Mouse (Mus musculus) megakaryocyte progenitor cell, adult 5-6 weeks (primary cell): ENCODE results near the gene Sema3a. TPM values are rescaled to one million over a fixed set of nuclear protein-coding genes. Genes with fewer than 3 reads are reported as not detected.
"Not testable (repeated sequence)": the region's sequence is repeated elsewhere in the genome, so short reads cannot be mapped to it uniquely, and the experiment has no call there.

Experiments
- ATAC-seq: replicated peaks from 2 replicates; pipeline ENCODE4 v1.8.0; 2016; ENCODE audit warnings: mild to moderate bottlenecking, moderate TSS enrichment, inconsistent platforms; ENCODE audit not compliant: poor library complexity
- total RNA-seq, 2 experiments: library from RNA; stranded (forward) in 1 of 2; stranded (reverse) in 1 of 2; fragments of 157-497, 149-512 nt in 1 of 2; fragments of 200-1000 nt in 1 of 2; gene quantifications; 2 replicates each; pipeline versions ENCODE4 v1.2.3 to v1.2.4; 2015 to 2017

The Sema3a gene
- total RNA-seq, 2 experiments from 2014 or later: not detected

DNA sequence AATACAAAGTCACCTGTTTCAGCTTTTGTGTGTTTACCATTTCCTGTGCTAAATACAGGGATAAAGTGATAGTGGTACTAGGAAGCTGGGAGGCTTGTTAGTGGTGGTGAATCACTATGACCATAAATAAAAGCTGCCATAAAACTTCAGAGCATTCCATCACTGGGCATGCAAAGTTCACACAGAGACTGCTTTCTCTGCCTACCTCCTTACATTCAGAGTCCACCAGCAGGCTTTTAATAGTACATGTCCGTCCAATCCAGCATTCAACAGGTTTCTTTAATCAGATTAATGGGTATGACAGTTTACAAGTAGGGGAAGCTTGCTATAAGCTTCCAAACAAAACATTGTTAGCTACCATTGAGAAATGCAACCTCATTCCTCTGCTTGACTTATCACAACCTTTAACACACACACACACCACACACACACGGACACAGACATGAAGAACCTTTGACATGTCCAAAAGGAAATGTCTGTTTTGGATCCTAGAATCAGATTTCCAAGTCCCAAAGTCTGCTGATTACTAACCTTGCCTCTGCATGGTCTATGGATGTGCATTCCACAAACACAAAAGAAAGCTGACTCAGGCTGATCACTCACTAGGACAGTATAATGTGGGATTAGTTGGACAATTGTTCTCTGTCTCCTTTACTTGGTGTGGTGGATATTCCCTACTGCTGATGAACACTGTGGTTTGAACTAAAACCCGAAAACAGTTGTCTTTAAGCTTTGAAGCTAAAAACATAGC is 291.9 kb downstream of the Sema3a start:
- ATAC-seq: no peak

DNA sequence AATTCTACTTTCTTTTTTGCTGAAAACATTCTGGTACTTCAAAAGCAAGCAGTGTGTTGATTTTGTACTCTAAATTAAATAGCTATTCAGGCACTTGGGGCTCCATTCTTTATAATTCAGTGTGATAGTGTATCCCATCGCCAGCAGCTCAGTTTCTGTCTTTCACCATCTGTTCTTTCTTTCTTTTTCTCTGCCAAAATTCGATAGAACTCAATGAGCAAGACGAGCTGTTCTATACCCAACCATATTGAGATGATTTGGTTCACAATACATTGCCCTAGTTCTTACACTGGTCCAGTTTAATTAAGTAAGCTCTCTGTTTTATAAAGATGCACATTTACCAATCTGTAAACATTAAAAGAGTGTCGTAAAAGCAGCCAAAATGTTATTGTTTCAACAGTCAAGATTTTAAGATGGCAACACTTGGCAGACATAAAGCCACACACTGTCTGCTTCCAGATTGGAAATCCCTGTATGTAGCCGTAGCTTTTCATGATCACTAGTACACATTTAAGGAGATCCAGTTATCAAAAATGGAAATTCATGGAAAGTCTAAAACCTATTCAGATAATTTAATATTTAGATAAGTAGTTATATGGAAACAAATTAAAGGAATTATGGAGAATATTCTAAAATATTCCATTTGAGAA is 296.2 kb downstream of the Sema3a start:
- no peak for ATAC-seq

DNA sequence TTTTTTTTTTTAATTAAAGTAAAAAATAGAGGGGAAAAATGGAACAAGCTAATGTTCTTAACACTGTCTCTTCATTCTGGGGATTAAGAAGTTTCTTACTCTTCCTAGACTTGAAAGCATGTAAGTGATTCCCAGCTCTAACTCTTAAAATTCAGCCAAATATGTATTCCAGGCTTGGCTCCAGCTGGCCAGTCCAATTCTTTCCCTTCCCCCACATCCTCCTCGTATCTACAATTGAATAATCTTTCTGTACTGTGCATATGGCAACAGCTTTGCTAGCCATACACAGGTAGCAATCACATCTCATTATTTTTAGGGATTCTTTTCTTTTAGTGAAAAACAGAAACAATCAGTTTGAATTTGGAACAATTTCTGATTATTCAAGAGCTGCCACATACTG is 303.5 kb downstream of the Sema3a start:
- ATAC-seq: no peak

DNA sequence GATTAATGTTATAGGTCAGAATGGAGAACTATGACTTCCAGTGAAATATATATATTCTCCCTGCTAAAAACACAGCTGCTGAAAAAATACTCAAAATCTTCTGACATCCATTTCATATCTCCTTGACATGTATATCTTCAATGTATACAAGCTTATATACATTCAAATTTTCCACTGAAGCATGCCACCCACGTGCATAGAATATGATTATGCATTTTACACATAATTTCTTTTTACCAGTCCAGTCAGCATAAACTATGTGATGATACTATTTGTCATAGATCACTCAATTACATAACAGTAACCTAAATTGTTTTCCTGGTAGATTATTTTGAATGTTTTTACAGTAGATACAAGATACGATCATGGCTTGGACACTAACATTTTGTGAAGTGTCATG is 306.6 kb downstream of the Sema3a start:
- ATAC-seq: no peak

DNA sequence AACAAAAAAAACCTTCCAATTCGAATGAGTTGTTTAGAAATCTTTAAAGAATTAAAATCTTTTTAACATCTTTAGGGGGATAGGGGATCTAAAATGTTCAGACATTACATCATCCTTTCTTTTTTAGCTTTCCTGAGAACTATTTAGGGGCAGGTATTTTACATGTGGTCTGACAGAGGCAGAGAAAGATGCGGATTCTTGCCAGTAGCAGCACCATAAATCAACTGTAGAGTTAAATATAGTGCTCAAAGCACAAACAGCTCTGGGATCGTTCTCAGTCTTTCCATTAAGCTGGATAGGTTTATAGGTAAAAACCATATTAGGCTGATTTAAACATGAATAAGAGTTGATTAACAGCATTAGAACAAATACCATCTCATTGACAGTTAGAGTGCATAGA is 307.4 kb downstream of the Sema3a start:
- no peak for ATAC-seq

DNA sequence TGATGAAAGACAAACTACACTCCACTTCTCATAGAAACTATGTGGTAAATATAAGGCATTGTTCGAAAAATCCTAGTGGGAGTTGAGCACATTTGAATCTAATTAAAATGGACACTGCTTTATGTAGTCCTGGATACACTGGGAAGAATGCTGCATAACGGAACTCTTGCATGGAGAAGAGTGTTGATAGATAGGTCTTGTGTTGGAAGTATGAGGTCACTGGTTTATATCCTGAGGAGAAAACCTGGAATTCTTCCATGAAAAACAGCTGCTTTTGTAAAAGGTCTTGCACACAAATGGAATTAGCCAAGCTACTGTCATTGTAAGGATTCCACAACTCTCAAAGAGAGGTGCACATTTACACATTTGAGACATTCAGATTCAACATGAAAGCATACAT is 308.1 kb downstream of the Sema3a start:
- no peak for ATAC-seq

DNA sequence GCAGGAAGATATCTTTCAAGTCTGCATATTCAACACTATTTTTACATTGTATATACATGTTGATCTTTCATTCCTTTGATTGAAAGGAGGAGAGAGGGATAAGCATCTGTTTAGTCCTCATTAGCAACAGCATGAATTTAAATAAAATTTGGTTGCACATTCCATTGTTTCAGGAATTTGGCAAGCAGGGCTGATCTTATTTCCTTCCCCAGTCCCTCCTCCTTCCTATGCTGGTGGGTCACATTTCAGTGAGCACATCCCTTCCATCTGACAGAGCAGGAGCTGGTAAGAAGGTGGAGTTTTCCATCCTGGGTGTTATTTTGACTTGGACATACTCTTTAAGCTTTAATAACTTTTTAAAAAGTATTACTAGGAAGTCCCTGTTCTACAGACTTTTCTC is 315.9 kb downstream of the Sema3a start:
- ATAC-seq: no peak

DNA sequence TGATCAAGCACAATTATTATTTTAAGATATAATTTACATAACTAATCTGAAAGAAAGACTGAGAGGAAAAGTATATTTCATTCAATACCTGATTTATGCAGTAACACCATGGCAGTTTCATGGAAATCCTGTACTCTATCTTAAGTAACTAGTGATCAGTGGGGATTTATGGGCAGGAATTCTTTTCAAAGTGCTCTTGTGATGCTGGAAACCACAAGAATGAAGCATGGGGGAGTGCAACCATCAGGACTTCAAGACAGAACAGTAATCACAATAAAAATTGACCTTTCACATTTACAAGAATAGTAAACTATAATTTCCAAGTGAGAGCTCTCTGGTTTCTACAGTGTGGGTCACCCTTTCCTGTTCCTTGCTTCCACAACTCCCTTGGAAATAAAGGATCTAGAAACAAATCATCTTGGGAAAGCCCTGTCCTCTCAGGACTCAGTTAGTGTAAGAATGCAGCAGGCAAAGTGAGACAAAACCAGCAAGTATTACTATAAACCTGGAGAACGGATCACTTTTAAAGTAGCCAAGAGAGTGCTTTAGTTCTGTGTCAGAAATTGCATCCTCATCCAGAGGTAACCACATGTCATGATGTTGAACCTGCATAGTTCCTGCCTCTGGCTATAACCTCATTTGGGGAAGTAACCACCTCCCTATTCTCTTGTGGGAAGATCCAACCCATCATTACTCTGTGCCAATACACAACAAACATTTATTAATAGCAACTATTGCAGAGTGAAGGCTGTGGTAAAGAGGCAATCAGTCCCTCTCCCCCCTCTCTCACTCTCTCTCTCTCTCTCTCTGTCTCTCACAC is 335.2 kb downstream of the Sema3a start:
- ATAC-seq: peak; percentile 55; the same call in 1 of the 2 replicates

DNA sequence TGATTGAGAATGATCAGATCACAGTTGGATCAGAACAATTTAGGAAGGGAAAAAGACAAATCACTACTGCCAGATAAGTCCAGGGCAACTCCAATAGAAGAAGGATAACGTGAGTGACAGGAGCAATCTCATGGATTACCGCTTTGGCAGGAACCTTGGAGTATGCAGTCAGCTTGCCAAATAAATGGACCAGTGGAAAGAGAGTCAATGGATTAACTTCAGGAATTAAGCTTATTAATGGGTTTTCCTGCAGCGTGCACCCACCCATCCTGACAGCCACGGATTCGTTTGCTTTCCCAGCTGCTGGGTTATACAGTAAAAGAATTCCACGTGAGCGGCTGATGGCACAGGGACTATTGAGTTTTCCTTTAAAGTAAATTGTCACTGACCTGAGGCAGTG is 343.6 kb downstream of the Sema3a start:
- no peak for ATAC-seq

DNA sequence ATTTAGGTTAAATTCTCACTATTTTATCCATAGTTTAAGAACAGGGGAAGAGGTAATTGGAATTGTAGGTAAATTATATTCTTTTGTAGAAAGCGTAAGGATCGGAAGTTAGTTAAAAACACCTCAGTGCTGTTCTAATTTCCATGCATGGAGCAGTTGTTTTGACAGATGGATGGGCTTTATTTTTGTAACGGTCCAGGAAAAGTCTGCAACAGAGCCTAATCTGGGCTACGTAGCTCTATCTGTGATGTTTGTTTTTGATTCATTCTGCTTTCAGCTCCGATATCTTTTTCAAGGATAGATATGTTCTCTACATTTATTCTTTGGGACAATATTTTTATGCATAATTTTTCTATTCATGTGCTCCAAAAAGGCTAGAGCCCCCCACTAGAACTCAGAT is 344.2 kb downstream of the Sema3a start:
- ATAC-seq: no peak

DNA sequence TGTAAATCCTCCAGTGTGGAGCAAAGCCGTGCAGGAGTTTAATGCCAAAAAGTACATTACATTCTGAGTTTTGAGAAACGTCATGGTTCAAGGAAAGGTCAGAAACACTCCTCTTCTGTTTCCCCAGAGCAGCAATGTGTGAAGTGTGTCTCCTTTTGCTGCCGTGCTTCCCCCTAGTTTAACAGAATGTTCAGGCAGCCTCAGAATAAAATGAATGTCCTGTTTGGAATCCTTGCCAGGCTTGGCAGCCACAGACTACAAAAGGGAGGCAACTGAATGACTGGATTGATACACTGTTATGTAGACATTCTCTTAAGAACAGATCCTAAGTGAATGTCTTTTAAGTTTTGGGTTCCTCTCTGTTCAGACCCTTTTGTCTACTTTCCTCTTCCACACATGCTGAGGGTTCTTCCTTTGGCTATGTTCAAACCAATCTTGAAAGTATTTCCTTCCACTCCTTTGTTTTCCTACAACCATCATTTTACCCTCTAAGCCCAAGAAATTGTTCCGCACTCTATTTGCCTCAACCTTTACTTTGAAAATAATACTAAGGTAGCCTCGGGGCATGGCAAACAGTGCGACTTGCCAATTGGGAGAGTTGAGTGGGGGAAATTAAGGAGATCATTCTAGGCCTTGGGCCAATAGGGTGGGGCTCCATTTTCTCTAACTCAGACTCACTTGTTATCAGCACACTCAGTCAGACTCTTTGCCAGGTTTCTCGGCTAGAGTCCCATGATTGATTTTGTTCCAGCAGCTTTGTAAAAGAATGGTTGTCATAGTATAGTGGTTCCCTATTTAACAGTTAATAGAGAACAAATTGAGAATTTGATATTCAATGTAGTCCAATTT is 345.1 kb downstream of the Sema3a start:
- ATAC-seq: no peak

DNA sequence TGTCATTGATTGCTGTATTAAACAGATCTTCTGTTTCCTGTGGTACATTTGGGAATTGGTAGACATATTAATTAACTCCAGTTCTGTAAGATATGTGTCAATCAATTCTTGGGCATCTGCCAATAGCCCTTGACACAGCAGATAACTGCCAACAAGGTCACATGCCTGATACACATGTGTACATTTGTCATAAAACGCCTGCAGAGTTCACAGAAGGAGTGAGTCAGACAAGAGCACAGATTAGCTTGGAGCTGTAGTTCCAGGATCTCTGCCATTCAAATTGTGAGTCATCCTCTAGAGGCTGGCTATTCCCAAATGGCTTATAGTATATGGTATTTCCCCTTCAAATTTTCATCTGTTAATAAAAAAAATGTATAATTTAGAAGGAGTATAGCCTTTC is 352.4 kb downstream of the Sema3a start:
- no peak for ATAC-seq

DNA sequence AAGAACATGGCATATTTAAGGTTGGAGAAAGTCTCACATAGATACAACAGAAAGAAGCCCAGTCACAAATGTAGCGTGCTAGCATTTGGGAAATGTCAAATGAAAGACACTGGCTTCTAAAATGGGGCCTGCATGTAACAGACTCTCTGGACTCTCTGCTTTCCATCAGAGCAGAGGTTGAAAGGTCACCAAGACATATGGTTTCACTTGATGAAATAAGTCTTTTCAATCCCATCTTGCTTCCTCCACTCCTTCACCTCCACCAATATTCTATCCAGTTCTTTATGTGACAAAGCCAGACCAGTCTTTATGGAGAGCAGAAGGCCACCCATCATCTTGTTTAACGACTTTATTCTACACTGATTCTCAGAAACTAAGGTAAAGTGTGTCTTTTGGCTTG is 363.5 kb downstream of the Sema3a start:
- no peak for ATAC-seq

DNA sequence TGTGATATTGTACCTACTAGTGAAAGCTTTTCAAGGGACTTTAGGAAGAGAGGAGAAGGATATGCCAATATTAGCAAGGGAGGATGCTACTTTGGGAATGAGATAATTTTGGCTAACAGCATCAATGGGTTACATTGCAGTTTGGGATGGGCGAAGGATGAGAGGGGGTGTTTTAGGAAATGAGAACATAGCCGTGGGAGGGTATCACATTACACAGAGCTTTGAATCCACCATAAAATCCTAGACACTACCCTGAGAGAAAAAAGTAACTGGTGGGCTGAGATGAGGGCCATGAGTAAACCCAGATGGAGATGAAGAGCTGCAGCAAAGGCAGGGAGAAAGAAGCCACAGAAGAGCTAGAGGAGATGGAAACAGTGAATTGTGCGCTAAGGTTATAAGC is 370.8 kb downstream of the Sema3a start:
- ATAC-seq: not testable (repeated sequence)

DNA sequence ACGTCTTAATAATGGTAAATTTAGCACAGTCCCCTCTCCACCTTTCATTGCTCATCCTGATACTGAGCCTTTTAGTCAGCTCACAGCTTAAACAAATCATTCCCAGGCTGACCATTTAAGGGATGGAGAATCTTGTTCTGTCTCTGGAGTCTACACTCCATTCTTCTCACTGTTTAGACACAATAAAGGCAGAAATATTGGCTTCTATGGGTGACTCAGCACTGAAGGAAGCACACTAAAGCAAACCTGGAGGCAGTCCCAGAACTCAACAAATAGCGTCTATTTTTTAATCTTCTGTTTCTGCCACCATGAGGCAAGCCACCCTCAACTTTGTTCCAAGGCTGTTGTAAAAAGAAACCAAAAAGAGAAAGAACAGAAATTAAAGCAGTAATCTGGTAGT is 374.6 kb downstream of the Sema3a start:
- ATAC-seq: no peak

DNA sequence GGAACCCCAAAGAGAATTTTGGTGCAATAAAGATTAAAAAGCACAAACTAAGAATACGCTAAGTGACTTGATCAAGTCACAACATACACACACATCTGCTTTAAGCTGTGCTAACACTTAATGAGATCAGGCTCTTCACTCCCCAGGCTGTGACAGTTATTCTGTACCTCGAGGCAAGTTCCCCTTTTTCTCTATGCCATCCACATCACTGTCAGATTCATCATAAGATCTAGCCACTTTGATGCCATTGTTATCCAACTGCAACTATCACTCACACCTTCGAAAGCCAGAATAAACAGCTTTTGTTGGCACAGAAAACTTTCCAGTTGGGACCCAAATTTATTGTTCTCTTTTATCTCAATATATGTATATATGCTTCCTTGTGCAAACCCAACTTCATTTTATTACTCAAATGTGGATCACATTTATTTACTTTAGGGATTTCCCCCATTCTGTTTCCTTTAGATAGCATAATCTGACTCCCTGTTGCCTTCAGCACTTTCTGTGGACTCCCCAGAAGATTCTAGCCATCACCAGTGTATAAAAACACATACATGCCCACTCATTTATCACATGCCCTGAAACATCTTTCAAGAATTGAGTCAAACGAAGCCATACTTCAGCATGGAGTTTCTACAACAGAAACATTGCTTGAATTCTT is 380.8 kb downstream of the Sema3a start:
- ATAC-seq: peak; percentile 72

DNA sequence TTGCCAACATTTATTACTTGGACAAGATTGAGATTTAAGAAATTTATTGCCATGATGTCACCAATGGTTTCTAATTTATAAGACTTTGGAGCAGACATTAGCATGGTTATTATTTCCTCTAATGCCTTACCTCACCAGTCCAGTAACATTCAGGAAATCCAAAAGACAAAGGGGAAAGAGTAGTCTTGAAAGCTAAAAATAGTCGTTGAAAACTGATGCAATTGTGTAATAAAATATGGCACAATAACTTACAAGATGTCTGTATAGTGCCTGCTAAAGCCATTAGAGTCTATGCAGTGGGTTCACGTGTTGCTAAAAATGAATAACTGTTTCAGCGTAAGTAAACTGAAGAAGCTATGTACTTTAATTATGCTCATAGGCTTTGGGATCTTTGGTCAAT is 383.9 kb downstream of the Sema3a start:
- ATAC-seq: peak; percentile 84

DNA sequence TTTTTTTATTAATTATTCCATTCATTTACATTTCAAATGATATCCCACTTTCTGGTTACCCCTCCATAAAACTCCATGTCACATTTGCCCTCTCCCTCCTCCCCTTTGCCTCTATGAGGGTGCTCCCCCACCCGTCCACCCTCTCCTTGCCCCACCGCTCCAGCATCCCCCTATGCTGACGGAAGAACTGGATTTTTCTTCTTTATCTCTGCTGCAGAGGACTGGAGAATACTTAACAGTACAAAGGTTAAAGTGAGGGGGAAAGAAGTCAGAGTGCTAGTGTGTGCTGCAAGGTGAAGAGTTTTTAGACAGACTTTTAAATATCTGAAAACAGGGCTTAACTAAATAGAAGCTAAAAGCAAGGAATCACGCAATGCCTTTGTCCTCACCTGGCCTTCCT is 391.8 kb downstream of the Sema3a start:
- ATAC-seq: no peak

DNA sequence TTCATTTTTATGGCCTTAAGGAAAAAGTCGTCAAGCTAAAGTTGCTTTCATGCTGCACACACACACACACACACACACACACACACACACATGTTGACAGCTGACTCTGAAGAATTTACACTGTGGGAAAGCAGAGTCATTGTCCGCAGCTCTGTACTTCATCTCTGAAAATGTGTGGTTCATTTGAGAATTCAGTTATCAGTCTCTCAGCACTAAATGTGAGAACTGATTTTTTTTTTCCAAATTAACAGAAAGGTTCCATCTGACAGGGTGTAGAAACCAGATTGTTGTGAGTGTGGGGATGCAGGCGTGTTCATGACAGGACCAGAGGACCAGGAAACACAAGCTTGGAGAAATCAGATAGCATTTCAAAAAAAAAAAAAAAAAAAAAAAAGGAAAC is 400.4 kb downstream of the Sema3a start:
- no peak for ATAC-seq

DNA sequence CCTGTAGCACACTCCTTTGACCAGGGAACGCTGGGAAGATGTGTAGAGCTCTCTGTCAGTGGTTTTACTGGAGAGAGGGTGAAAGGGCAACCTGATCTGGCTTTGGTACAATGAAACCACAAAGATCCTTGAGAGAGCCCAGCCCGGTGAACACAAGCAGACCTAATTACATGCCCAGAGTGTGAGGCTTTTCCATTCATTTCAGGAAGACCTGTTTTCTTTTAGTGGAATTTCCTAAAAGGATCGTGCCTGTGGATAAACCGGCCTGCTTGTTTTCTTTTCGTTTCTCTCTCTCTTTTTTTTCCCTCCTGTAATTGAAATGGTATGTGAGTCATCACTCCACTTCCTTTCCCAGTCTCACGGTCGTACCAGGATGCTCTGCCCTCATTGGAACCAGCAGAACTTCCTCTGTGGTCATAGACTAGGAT is 401.8 kb downstream of the Sema3a start:
- peak; percentile 99 for ATAC-seq
